Mouse (Mus musculus) hindlimb bud, embryonic 11.5 days (tissue): ENCODE data around the gene H2al2a.
A peak's percentile ranks its signal among the peaks of the same experiment; 100 is the strongest.
"Not testable (repeated sequence)": the region's sequence is repeated elsewhere in the genome, so short reads cannot be mapped to it uniquely, and the experiment has no call there.

Source experiments
- DNase-seq: peaks from one replicate; pipeline ENCODE4 v3.0.0-alpha.2; 2012; ENCODE audit warnings: low read depth, low spot score; ENCODE audit errors: extremely low spot score

Gene H2al2a

DNA sequence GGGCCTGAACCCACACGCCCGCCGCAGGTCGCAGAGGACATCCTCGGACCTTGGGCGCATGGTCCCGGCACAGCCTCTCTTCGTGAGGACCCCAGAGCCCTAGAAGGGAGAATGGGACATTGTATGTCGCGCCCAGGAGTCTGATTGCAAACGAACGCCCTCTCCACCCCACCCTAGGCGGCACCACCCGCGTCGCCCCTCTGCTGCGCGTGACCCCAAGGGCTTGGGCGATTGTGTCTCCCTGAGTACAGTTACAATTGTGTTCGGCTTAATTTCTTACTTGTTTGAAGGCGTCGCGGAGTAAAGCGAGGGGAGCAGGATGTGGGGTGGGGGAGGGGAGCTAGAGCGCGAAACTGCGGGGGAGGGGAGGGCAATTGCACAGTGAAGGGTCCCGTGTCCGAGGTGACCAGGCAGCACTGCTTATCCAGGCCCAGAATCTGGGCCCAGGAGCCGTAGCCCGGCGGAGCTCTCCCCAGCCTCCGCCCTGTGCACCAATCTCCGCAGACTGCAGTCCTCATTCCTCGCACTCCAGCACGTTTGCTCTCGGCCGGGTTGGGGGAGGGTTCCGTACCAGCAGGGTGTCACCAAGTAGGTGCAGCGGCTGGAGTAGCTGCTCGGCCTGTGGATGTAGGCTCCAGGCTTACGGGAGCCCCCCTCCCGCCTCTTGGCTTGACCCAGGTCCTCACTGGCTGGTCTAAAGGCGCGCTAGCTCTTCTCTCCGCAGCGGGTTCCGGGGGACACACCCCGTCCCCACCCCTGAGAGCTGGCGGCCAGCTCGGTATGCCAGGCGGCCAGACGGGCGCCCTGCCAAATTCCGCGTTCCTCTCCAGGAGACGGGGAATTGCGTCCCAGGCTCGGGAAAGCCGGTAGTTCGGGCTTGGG is 31.6 kb upstream of the H2al2a start:
- DNase-seq, result no peak

DNA sequence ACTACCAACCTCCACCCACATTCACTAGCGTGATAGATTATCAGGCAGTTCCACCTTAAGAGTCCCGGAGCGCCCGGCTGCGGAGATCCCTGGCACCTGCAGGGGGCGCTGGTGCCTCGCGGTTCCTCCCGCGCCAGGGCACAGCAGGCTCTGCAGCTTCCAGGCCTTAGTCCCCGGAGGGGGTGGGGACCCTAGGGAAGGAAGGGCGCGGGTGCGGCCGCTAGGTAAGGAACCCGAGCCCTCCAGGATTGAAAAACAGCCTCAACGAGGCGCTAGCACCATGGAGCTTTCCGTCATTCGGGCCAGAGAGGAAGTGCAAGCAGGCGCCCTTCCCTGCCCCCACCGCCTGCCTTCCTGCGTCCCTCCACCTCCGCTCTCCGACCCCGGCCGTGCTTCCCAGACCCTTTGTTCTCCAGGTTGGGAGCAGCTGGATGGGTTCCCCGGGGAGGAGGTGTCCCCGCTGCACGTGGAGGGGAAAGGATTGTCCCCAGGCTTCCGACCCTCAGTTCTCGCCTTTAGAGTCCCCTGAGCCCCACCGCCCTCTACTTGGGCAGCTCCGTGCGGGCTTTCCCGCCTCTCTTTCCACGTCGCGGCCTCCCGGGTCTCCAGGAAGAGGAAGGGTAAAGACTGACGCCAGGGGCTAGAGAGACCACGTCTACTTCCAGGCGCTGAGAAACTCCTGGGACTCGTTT is 30.8 kb upstream of the H2al2a start:
- peak; percentile 94 for DNase-seq

GRCm38 (mm10) chr2:18026116-18026947 is 29.6 kb upstream of the H2al2a start:
- no peak for DNase-seq

GRCm38 (mm10) chr2:18025781-18026115 is 29.0 kb upstream of the H2al2a start:
- no peak for DNase-seq

- DNase-seq, result no peak
Measured at GRCm38 (mm10) chr2:18025116-18025515, 28.4 kb upstream of the H2al2a start.

DNA sequence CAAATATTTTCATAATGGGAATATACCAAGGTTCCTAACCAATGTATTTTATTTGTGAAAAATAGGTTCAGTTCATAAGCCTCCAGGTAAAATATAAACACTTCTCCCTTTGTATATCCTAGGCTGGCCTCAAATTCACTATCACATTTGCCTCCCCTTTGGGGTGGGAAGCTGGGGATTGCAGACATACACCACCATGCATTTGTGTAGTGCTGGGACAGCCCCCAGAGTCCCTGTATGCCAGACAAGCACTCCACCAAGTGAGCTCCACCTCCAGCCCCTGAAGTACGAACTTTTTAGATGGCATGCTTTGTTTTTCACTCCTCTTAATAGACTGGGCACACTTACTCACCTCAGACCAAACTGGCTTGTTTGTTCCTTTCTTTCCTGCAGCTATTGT is 26.1 kb upstream of the H2al2a start:
- DNase-seq, result no peak

DNA sequence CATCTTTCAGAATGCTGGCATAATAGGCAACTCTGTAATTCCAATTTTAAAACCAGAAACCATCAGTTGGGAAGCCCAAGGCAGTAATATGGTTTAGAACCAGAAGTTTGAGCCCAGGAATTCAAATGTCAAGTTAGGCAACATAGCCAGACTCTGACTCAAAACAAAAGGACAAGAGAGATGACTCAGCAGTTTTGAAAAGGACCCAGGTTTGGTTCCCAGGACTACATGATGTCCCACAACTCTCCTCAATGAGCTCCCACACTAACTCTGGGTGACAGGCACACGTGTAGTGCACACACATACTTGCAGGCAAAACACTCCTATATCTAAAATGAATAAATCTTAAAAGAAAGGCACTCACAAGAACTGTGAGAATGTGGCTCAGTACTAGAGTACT is 22.4 kb upstream of the H2al2a start:
- no peak for DNase-seq

DNA sequence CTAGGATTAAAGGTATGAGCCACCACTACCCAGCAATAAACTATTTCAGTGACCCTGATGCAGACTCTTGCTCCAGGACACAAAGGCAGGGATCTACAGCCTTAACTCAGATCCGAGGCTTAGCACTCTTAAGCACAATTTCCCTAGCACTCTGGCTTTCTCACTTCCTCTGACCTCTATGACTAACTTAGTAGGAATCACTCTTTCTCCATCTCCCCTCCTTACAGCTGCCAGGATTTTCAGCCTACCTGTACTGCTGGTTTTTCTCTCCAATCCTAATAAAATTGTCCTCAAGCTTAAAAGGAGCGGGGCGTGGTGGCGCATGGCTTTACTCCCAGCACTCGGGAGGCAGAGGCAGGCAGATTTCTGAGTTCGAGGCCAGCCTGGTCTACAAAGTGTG is 20.6 kb upstream of the H2al2a start:
- DNase-seq, result no peak

DNA sequence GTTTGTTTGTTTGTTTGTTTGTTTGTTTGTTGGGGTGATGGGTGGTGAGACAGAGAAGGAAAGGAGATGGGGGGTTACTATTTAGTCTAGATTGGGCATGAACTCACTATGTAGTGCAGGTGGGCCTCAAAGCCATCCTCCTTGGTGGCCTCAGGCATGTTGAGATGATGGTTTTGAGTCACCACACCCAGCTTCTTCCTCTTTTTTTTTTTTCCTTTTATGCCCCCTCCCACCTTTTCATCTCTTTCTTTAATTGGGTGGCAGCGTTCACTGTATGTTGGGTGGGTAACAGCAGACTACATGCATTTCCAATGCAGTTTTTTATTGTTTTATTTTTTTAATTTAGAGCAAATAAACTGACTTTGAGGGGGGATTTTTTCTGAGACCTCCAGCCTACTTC is 19.9 kb upstream of the H2al2a start:
- DNase-seq, result no peak

DNA sequence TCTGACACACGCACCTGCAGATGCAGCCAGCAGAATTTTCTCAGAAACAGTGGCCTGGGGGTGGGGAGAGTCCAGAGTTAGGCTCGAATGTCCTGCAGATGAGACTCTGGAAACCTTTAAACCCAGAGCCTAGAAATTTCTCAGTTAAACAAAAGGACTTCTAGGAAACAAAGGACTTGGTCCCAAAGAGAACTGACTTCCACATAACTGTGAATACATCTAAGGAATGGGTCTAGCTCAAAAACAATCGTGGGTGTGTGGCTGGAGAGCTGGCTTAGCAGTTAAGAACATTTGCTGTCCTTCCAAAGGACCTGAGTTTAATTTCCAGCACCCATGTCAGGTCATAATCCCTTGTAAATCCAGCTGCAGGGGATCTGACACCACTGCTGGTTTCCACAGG is 18.8 kb upstream of the H2al2a start:
- DNase-seq, result no peak

- DNase-seq, result no peak
Measured at GRCm38 (mm10) chr2:18012866-18013265, 16.1 kb upstream of the H2al2a start.

DNA sequence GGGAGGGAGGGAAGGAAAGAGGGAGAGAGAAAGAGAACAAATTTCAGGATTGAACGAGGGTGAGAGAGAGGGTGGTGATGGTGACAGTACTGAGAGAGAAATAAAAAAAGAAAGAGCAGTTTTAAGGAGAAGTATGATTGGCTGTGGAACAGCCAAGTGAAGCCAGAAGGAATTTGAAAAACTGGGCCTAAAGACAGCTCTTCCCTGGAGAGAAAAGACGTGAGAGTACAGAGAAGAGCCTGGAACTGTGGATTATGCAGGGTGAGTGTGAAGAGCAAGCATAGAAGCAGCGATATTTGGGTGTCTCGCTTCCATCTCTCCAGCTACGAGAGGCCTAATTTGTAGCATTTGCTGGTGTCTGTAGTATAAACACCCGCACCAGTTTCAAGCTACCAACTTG is 14.5 kb upstream of the H2al2a start:
- DNase-seq, result no peak

DNA sequence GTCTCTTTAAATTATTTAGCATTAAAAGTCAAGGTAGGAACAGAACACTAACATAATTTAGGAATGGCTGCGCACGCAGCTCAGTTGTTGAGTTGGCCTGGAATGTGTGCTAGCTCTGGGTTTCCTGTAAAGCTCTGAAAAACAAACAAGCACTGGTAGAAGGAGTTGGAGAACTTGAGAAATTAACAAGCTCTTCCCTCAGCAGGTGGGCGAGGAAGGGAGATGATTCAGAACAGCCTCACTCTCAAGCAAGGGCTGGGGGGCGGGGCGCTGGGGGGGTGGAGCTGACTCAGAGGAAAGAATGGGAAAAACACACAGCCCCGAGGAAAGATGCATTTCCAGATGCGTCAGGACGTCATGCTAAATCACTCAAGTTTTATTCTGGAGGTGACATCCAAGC is 8.4 kb upstream of the H2al2a start:
- no peak for DNase-seq

DNA sequence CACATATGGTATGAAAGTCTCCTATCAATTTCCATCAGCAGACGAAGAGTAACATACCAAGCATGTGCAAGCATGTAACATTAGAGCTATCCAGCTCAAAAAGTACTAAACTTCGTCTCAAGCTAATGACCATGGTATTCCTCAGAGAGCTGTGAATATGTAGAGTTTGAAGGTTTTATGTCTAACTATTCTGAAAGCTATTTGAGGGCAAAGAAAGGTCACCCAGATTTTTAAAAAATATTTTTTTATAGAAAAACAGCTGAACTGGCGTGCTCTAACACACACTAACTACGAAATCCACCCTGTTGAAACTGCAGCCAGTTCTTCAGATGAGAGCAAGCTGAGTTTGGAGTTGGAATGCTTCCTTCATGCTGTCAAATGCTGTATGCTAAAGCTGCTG is 7.5 kb upstream of the H2al2a start:
- no peak for DNase-seq

- no peak for DNase-seq
Measured at GRCm38 (mm10) chr2:18002306-18002705, 5.5 kb upstream of the H2al2a start.

DNA sequence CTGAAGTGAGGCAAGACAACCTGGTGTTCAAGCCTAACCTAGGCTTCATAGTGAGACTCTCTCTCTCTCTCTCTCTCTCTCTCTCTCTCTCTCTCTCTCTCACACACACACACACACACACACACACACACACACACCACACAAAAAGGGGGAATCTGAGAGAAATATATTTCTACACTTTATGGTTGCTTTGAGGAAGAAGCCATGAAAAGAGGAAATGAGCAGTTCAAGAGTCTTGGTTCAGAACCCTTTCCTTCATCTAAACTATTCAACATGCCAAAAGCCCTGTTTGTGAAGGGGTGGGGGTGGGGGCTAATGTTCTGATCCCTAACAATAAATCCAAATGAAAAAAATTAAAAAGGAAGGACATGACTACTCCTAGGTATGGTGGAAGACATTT is 7.2 kb downstream of the H2al2a start:
- DNase-seq, result no peak

GRCm38 (mm10) chr2:17989115-17989514 is 7.6 kb downstream of the H2al2a start:
- no peak for DNase-seq

GRCm38 (mm10) chr2:17986694-17987093 is 10.1 kb downstream of the H2al2a start:
- DNase-seq, result no peak

DNA sequence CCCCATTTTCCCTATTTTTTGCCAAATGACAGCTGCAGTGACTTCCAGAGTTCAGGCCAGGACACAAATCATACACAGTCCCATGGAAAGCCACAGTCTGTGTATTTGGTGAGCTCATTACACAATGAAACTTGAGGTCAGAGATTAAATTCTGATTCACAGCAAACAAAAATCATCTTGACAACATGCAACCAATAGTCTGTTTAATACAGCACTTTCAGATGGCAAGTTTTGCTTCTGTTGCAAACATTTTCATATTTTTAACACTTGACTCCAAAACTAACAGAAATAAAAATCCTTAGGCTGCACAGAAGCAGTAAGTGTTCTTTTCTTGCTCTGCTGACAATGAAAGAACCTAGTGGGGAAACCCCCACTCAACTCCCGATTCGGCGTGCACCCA is 12.0 kb downstream of the H2al2a start:
- no peak for DNase-seq

- DNase-seq, result no peak
Measured at GRCm38 (mm10) chr2:17982747-17983146, 14.0 kb downstream of the H2al2a start.

- DNase-seq, result no peak
Measured at GRCm38 (mm10) chr2:17978706-17979105, 18.1 kb downstream of the H2al2a start.

DNA sequence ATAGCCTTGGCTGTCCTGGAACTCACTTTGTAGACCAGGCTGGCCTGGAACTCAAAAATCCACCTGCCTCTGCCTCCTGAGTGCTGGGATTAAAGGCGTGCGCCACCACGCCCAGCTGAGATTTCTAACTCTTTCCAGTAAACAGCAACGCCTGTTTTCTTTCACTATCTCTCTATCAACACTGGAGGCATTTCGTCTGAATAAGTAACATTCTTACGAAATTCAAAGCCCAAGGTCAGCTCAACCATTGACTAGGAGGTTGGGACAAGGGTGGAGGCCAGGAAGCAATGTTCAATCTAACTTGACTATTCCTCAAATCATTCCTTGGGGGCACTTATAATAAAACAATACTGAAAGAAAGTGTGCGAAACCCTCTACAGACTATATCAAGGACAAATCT is 18.5 kb downstream of the H2al2a start:
- not testable (repeated sequence) for DNase-seq
